Mouse (Mus musculus) intestine, embryonic 16.5 days (tissue): ENCODE data around the gene Calm5. TPM values are rescaled to one million over a fixed set of nuclear protein-coding genes. Genes with fewer than 3 reads are reported as not detected.

Experiments
- ATAC-seq: fragments of 200-750 bp; cut with Nextera tagmentation; 2 replicates; pipeline ENCODE4 v1.8.0; 2017; ENCODE audit warnings: moderate TSS enrichment, moderate library complexity
- H3K27ac ChIP-seq: fragments of 300-500 bp; sonication (generic); 2 replicates; pipeline ENCODE4 v1.5.1; 2014; ENCODE audit warnings: mild to moderate bottlenecking, low read length
- H3K27me3 ChIP-seq: fragments of 300-500 bp; sonication (generic); replicated peaks from 2 replicates; pipeline ENCODE4 v1.6.1; 2014; ENCODE audit warnings: low read length, control low read depth, mixed read lengths; ENCODE audit not compliant: control insufficient read depth, insufficient read depth
- H3K36me3 ChIP-seq: fragments of 300-500 bp; sonication (generic); 2 replicates; pipeline ENCODE4 v1.6.1; 2014; ENCODE audit warnings: low read length, control low read depth; ENCODE audit not compliant: control insufficient read depth, insufficient read depth
- H3K4me1 ChIP-seq: fragments of 300-500 bp; sonication (generic); 2 replicates; pipeline ENCODE4 v1.6.1; 2014; ENCODE audit warnings: low read length, control low read depth, mixed read lengths; ENCODE audit not compliant: control insufficient read depth, insufficient read depth
- H3K4me2 ChIP-seq: fragments of 300-500 bp; sonication (generic); 2 replicates; pipeline ENCODE4 v1.6.1; 2014; ENCODE audit warnings: low read depth, low read length, control low read depth
- H3K4me3 ChIP-seq: fragments of 300-500 bp; sonication (generic); 2 replicates; pipeline ENCODE4 v1.5.1; 2014; ENCODE audit warnings: mild to moderate bottlenecking, low read length
- H3K9ac ChIP-seq: fragments of 300-500 bp; sonication (generic); 2 replicates; pipeline ENCODE4 v1.6.1; 2014; ENCODE audit warnings: low read depth, low read length
- H3K9me3 ChIP-seq: fragments of 300-500 bp; sonication (generic); 2 replicates; pipeline ENCODE4 v1.6.1; 2016; ENCODE audit warnings: low read length, control low read depth; ENCODE audit not compliant: control insufficient read depth
- WGBS: fragments of 180-500 bp; shearing (Covaris S2); extraction: QIAGEN DNeasy Blood & Tissue Kit; methylation state at CpG from one replicate; pipeline ENCODE4 v1.1.7; 2014; 5-methylcytosine and 5-hydroxymethylcytosine counted together
- polyA plus RNA-seq: library from polyadenylated mRNA; unstranded; fragments of >200 nt; fragmentation: Nextera tagmentation; extraction: Ambion mirVana; gene quantifications from 2 replicates; pipeline ENCODE4 v1.2.1, GENCODE M21; 2015

The Calm5 gene
- polyA plus RNA-seq, 1 experiment from 2014 or later = not detected

DNA sequence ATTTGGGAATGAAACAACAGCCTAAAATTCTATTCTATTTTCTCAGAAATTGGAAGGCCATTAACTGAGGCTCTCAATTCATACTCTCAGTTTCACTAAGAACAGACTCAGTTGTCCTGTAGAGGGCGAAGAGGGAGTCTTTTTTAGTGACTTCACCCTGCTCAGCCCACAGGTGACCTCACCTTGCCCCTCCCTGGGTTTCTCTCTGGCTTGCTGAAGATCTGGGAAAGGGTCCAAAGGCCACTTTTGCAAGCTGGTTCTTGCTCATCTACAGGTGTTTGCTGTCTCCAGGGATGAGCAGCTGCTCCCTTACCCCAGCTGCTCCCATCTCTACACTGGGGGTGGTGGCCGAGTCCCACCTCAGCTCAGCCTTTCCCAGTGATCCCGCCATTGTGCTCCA lies 8.4 kb downstream of the Calm5 start:
- Histone ChIP-seq H3K4me1 (peaks cover 8% of the 10 kb centered on the region), H3K27ac (no peak overlapping the region)

DNA sequence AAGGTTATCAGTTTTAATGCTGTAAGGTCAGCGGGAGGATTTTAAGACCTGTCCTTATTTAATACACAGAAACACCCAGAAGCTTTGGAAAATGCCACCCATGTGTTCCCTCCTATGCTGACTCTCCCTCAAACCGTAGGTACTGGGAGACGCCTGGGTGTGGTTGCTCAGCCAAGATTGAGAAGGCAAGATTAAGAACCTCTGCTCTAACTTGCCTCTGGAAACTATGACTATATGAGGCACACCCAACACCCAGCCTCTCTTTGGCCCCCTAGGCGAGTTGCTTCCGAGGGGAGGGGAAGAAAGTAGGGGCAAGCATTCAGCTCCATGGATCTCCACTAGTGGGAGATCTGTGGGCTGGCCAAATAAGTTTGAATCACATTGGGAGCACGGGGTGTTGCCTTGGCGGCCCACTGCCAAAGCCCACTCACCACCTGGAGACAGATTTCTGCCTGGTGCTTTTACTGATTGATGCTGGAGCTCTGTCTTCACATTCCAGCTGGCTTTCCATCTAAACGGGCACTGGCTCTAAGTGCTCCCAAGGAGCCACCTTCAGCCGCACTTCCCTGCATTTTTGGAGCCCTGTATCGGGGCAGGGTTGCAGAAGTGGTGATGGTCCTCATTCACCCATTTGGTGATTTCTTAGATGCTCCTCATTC lies 9.1 kb downstream of the Calm5 start:
- no peak for ATAC-seq
- Histone ChIP-seq H3K9ac (no peak overlapping the region), H3K4me1 (peaks cover 8% of the 10 kb centered on the region), H3K27ac (no peak overlapping the region), H3K4me3 (no peak overlapping the region), H3K36me3 (no peaks in the 10 kb centered on the region), H3K27me3 (no peaks in the 10 kb centered on the region), H3K4me2 (no peak overlapping the region), H3K9me3 (no peaks in the 10 kb centered on the region)
- 81% methylated on average over 10 of the region's 10 CpGs for WGBS

More for the DNA sequence above, 8.4 kb downstream of the Calm5 start:
- WGBS = 65% methylated on average over 3 of the region's 3 CpGs
- no peaks in the 10 kb centered on the region for H3K27me3 ChIP-seq
- no peak overlapping the region for H3K4me3 ChIP-seq
- ATAC-seq = peak; percentile 62
- no peaks in the 10 kb centered on the region for H3K9me3 ChIP-seq
- H3K9ac ChIP-seq = no peak overlapping the region
- no peaks in the 10 kb centered on the region for H3K36me3 ChIP-seq
- H3K4me2 ChIP-seq = no peak overlapping the region

DNA sequence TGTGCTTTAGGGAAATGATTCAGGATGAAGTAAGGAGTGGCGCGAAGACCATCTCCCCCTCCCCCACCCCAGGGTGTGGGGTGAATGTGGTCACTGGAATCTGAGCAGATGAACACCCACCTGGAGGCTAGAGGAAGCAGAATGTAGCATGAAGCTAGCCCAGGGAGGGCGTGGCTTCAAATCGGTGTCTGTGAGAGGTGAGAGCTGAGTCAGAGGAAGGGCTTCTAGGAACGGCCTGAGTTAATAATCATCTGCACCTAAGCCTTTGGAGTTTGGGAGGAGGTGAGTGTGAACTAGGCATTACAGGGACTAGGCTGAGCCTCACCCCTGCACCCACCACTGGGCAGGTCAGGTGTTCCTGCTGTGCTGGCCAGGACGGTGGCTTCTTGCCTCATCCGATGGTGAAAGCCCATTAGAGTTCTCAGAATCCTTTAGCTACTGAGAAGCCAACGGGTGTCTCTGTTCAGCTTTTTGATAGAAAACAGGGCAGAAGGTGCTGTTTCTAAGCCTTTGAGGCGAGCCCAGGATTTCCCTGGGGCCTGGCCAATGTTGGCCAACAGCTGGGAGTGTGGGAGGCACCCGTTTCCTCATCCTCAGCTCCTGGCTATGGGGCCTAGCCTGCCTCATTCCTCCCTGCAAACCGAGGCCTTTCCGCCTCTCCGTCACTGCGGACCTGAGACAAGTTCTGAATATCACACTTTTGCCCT lies 11.8 kb downstream of the Calm5 start:
- Histone ChIP-seq H3K36me3 (no peaks in the 10 kb centered on the region), H3K27ac (0 out of 2 replicates have a peak overlapping the region, but pooled peaks have one; percentile 36), H3K9ac (no peak overlapping the region), H3K9me3 (no peaks in the 10 kb centered on the region), H3K4me3 (no peak overlapping the region), H3K4me2 (no peak overlapping the region), H3K27me3 (no peaks in the 10 kb centered on the region), H3K4me1 (peaks cover 8% of the 10 kb centered on the region)
- peak; percentile 74 for ATAC-seq
- 62% methylated on average over 14 of the region's 14 CpGs for WGBS

DNA sequence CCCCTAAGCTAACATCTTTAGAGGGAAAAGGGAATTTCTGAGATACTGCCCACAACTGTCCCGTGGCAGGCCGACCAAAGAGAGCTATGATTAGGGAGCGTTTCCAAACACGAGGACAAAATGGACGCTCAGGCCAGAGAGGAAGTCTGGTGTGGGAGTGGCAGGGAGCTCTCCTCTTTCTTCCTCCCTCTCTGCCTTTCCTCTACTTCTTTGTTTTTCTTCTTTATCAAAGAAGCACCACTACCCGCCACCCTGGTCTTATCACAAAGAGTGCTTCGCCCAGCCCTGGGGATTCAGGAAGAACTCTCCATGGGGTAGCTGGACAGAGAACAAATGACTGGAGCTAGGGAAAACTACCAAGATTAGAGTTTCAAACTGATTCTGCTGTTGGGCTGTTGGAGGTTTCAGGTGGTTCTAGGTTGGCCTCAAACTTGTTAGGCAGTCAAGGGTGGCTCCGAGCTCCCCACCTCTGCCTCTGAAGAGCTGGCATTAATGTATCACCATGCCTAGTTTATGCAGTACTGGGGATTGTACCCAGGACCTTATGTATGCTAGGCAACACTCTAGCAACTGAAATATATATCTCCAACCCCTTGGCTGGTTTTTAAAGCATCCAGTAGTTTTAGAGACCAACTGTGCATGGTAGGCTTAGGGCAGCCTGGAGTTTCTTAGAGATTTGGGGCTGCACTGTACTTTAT lies 12.5 kb downstream of the Calm5 start:
- H3K4me1 ChIP-seq = peaks cover 8% of the 10 kb centered on the region
- no peak overlapping the region for H3K27ac ChIP-seq
- 81% methylated on average over 8 of the region's 8 CpGs for WGBS
- H3K27me3 ChIP-seq = no peaks in the 10 kb centered on the region
- ATAC-seq = 0 out of 2 replicates have a peak, but pooled peaks have one; percentile 19
- H3K9me3 ChIP-seq = no peaks in the 10 kb centered on the region
- no peaks in the 10 kb centered on the region for H3K36me3 ChIP-seq
- no peak overlapping the region for H3K9ac ChIP-seq
- H3K4me2 ChIP-seq = no peak overlapping the region
- no peak overlapping the region for H3K4me3 ChIP-seq

DNA sequence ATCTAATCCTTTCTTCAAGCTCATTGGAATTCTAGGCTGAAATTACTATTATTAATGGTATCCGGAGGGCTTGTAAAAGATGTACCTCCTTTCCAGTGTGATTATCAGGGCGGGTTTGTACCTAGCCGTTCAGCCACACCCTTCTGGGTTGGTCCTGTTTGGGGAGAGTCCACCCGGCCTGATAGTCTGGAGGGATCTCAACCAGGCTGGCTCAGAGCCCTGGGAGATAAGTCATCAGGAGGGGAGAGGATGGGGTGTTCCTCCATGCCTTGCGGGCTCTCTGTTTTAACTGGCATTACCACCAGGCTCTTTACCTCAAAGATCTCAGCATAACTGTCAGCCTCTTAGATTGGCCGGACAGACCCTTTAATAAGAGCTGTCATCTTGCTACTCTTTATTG lies 13.2 kb downstream of the Calm5 start:
- no peaks in the 10 kb centered on the region for H3K36me3 ChIP-seq
- H3K9ac ChIP-seq = no peak overlapping the region
- WGBS = 72% methylated on average over 6 of the region's 6 CpGs
- H3K9me3 ChIP-seq = no peaks in the 10 kb centered on the region
- no peak overlapping the region for H3K27ac ChIP-seq
- H3K4me2 ChIP-seq = no peak overlapping the region
- no peak overlapping the region for H3K4me3 ChIP-seq
- ATAC-seq = peak; percentile 69
- H3K27me3 ChIP-seq = no peaks in the 10 kb centered on the region
- H3K4me1 ChIP-seq = peaks cover 8% of the 10 kb centered on the region

DNA sequence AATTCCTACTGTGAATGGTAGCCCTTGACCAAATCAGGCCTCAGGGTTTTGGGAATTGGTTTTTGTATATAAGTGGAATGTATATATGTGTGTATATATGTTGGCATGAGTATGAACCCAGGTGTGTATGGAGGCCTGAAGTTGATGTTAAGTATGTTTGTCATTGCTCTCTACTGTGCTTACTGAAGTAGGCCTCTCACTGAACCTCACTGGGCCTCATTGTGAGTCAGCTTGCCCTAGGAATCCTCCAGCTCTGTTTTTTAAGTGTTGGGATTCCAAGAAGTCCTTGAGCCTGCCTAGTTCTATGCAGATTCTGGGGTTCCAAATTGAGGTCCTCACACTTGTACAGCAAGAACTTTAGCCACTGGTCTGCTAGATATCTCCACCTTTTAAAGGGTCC lies 15.9 kb downstream of the Calm5 start:
- no peak overlapping the region for H3K4me2 ChIP-seq
- H3K4me1 ChIP-seq = peaks cover 6% of the 10 kb centered on the region; the same call in 1 of the 2 replicates
- no peak overlapping the region for H3K9ac ChIP-seq
- H3K4me3 ChIP-seq = no peak overlapping the region
- no peaks in the 10 kb centered on the region for H3K27me3 ChIP-seq
- no peak overlapping the region for H3K27ac ChIP-seq
- no peaks in the 10 kb centered on the region for H3K9me3 ChIP-seq
- no peak for ATAC-seq
- H3K36me3 ChIP-seq = no peaks in the 10 kb centered on the region

DNA sequence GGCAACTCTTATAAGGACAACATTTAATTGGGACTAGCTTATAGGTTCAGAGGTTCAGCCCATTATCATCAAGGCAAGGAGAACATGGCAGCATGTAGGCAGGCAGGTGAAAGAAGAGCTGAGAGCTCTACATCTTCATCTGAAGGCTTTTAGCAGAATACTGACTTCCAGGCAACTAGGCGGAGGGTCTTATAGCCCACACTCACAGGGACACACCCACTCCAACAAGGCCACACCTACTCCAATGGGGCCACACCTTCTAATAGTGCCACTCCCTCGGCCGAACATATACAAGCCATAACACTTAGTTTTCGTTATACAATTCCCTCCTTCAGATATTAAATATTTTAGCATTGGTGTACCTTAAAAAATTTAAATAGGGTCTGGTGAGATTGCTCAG lies 18.9 kb downstream of the Calm5 start:
- H3K4me2 ChIP-seq = no peak overlapping the region
- 93% methylated on average over 4 of the region's 4 CpGs for WGBS

DNA sequence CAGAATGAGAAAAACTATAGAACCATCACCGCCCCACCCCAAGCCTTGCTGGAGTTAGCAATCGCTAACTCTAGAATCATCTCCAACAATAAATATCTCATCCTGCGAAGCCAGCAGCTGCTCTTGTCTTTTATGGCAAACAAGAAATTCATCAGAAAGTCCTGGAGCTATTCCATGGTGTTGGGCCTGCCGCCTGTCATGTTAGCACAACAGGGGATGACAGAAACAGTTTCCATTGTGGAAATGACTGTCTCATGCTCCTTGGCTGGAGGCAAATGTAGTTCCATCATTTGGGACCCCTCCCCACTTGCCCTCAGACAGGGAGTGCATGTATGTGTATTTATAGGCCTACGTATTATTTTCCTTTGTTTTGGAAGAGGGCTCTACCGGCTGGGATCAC lies 22.5 kb downstream of the Calm5 start:
- no peak for ATAC-seq
- H3K27ac ChIP-seq = no peak overlapping the region; the same call in 1 of the 2 replicates

More for the DNA sequence above, 18.9 kb downstream of the Calm5 start:
- Histone ChIP-seq H3K9ac (no peak overlapping the region), H3K4me1 (peaks cover 11% of the 10 kb centered on the region), H3K27me3 (no peaks in the 10 kb centered on the region), H3K27ac (no peak overlapping the region), H3K4me3 (no peak overlapping the region), H3K36me3 (no peaks in the 10 kb centered on the region), H3K9me3 (no peaks in the 10 kb centered on the region)
- ATAC-seq = no peak

DNA sequence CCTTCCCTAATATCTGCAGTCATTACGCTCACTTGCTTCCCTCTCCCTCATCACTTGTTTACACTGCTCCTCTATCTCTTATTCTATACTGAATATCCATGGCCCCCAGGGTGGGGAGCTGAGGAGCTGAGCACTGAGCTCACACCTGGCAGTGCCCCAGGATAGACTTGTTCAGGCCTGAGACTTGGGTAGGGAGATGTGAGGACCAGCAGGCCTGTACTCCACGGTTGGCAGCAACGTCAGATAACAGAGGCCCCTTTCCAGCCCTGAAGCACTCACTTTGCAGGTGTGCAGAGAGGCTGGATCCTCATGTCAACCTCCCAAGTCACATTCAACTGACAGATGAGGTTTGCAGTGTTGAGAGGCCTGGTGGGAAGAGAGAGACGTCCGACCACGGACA lies 23.2 kb downstream of the Calm5 start:
- H3K4me3 ChIP-seq = no peak overlapping the region
- peaks cover 5% of the 10 kb centered on the region; the same call in 1 of the 2 replicates for H3K36me3 ChIP-seq
- no peak overlapping the region for H3K9ac ChIP-seq
- ATAC-seq = peak; percentile 51
- H3K9me3 ChIP-seq = no peaks in the 10 kb centered on the region
- WGBS = 55% methylated on average over 6 of the region's 6 CpGs
- H3K4me1 ChIP-seq = peaks cover 11% of the 10 kb centered on the region
- no peaks in the 10 kb centered on the region for H3K27me3 ChIP-seq
- no peak overlapping the region for H3K27ac ChIP-seq
- H3K4me2 ChIP-seq = no peak overlapping the region

More for the DNA sequence above, 22.5 kb downstream of the Calm5 start:
- Histone ChIP-seq H3K4me1 (peaks cover 11% of the 10 kb centered on the region), H3K9ac (no peak overlapping the region), H3K4me3 (no peak overlapping the region), H3K4me2 (no peak overlapping the region), H3K27me3 (no peaks in the 10 kb centered on the region), H3K9me3 (no peaks in the 10 kb centered on the region), H3K36me3 (no peaks in the 10 kb centered on the region)
- WGBS = 48% methylated on average over 6 of the region's 6 CpGs
